Mouse (Mus musculus): ENCODE data around the gene Gm42688.

The Gm42688 gene

DNA sequence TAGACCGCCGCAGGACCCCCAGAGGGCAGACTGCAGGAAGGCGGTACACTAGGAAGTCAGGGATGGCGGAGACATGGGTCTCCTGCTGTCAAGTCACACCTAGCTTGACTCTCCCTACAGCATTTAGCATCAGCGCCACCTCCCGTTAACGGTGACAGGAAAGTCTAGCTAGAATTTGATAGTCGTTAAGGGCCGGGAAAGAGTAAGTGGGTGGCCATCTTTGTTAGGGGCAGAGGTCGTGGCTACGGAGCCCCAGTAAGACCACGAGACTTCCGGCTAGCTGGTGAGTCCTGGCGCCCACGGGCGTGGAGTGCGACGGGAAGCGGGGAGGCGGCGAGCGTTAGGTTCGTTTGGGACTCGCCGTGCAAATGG lies at the start of gene Gm42688, which contains the start of gene Ccdc142:
Gm42688 (plus strand) TSS at position 302 of the 372 bp plus-strand sequence.
Ccdc142 (plus strand) TSS at position 286 of the 372 bp plus-strand sequence.
- peak; percentile 79 for DNase-seq (ENCODE audit: low read depth, low spot score)

DNA sequence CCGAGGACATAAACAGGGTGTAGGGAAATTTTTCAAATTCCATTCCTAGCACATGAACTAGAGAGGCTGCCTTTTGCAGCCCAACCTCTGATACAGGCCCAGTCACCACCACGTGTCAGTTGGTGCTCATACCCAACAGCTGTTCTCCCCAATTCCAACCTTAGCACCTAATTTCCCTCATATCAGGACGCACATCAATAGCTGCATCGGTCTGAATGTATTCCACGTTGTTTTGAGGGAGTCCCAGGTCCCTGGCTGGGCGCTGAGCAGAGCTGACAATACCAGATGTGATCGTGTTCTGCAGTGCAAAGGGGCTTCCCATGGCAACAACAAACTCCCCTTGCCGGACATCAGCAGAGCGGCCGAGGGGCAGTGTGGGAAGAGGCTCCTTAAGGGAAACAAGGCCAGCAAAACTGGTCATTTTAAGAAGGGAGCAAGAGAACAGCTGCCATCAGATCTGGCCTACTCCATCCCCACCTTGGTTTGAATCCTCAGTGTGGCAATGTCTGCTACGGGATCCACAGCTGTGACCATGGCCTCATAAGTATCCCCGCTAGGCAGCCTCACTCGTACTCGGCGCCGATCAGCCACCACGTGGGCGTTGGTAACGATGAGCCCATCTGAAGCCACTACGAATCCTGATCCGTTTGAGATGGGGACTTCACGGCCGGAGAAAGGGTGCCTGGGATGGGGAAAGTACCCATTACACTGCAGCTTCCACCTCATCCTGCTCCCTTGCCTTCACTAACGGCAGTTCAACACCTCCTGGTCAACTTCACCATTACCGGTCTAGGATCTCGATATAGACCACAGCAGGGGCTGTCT lies 48.1 kb upstream of the Gm42688 start:
- DNase-seq (ENCODE audit: low read depth, low spot score): no peak

DNA sequence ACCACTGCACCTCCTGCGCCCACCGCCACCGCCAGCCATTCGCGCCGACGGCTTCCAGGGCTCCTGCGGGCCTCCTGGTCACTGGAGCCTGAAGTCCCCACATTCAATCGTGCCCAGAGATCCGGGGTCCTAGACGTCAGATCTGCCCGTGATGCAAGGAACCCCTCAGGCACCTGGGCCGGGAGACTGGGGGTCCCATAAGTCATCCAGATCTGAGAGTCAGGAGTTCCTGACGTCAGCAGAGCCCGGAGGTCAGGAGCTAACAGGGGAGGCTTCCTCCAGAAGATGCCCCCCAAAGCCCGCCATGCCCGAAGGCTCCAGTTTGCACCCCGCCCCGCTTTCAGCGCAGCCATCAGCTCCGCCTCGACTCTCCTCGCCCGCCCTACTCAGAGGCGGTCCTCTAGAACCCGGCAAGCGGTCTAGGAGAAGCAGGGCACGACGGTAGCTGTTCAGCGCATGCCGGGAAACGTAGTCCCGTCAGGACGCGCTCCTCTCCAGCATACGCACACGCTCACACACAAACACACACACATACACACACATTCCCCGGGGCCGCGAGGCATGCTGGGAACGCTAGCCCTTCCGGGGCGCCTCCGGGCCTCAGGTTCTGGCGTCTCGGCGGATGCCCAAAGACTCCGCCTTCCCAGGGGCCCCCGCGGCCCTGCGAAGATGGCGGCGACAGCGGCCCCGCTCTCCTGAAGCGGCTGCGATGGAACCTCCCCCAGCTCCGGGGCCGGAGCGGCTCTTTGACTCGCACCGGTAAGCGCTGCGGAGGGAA lies 47.2 kb upstream of the Gm42688 start, which contains the start of gene Aup1:
Aup1 (plus strand) TSS at position 448 of the 778 bp plus-strand sequence.
- peak; percentile 96 for DNase-seq (ENCODE audit: low read depth, low spot score)

DNA sequence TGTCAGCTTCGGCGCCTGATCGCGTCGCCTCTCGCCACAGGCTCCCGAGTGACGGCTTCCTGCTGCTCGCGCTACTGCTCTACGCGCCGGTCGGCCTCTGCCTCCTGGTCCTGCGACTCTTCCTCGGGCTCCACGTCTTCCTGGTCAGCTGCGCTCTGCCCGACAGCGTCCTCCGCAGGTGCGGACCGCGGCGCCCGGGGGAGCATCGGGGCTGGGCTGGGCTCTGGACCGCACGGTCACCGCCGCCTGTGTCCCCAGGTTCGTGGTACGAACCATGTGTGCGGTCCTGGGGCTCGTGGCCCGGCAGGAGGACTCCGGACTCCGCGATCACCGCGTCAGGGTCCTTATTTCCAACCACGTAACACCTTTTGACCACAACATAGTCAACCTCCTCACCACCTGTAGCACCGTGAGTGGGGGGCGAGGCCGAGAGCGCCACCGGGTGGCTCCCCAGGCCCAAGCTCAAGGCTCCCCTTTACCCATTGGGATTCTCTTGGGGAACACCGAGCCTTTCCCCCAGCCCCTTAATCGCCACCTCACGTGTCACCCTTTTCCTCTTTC lies 46.5 kb upstream of the Gm42688 start, which contains the start of gene Htra2:
Htra2 (minus strand) TSS at position 403 of the 561 bp plus-strand sequence.
- no peak for DNase-seq (ENCODE audit: low read depth, low spot score)

DNA sequence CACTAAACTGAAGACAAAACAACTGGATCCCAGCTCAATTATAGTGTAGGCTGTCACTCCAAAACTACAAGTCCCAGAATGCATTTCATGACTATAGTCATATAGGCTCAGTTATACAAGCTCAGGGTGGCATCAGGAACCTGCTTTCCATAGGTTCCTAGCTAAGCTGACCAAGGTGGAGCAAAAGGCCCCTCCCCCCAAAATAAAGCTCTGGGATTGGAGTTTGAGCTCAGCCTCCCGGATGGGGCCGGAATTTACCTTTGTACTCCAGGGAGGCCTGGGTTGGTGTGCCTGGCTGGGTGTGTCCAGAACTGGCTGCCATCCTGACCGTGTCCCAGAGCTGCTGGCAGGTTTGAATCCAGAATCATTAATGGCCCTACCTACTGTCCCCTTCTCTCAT lies 43.6 kb upstream of the Gm42688 start, which contains the start of gene Dqx1:
Dqx1 (plus strand) TSS at position 55 of the 400 bp plus-strand sequence.
- DNase-seq (ENCODE audit: low read depth, low spot score): no peak

DNA sequence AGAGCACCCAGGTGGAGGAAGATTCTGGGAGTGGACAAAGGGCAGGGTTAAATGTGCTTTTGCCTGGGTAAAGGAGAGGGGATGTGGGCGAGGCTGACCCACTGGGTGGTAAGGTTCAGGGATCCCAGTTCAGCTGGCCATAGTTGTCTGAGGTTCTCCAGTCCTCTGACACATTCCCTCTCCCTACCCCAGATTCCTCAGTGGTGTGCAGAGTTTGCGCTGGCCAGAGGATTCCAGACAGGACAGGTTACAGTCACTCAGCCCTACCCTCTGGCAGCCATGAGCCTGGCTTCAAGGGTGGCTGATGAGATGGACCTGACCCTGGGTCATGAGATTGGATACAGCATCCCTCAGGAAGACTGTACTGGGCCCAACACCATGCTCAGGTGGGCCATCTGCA lies 42.7 kb upstream of the Gm42688 start:
- no peak for DNase-seq (ENCODE audit: low read depth, low spot score)

DNA sequence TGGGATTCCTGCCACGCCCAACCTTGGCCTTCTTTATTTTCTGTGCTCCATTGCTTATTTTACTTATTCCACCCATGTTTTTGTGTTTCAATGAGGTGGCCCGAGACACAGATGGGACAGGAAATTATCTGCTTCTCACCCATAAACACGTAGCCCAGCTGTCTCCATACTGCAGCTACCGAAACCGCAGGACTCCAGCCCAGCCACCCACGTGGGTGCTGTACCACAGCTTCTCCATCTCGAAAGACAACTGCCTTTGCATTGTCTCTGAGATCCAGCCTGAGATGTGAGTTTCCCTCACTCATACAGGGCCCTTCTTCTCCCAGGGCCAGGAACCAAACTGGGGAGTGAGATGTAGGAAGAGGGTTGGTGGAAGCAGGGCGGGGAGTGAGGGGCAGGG lies 35.4 kb upstream of the Gm42688 start:
- DNase-seq (ENCODE audit: low read depth, low spot score): no peak

DNA sequence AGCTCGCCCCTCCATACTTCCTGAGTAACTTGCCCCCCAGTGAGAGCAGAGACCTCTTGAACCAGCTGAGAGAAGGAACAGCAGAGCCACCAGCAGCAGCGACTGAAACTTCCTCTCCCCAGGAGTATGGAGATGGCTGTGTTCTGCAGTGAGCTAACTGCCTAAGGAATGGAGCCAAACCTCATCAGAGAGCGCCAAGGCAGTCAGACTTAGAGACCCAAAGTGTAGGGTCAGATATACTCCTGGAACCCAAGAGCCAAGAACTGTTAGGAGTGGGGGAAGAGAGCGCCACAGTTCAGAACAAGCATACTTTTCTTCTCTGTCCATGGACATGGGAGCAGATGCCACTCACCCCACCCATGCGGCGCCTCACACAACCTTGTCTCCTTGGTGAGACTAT lies 35.0 kb upstream of the Gm42688 start:
- no peak for DNase-seq (ENCODE audit: low read depth, low spot score)

DNA sequence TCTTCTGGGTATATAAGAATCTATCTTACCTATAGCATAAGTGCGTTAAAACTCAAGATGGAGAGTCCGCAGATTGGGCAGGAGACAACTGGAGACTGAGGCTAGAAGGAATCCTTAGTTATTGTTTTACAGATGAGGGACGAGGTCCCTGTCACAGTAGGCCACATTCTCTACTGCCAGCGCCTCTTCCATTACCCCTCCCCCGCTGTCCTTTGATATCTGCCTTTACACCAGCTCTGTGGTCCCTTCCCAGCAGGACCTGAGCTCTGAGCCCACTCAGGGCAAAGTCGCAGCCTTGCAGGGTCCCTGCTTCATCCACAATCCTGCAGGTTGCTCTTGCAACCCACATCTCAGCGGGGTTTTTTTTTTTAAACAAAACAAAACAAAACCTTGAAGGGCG lies 33.2 kb upstream of the Gm42688 start:
- no peak for DNase-seq (ENCODE audit: low read depth, low spot score)

DNA sequence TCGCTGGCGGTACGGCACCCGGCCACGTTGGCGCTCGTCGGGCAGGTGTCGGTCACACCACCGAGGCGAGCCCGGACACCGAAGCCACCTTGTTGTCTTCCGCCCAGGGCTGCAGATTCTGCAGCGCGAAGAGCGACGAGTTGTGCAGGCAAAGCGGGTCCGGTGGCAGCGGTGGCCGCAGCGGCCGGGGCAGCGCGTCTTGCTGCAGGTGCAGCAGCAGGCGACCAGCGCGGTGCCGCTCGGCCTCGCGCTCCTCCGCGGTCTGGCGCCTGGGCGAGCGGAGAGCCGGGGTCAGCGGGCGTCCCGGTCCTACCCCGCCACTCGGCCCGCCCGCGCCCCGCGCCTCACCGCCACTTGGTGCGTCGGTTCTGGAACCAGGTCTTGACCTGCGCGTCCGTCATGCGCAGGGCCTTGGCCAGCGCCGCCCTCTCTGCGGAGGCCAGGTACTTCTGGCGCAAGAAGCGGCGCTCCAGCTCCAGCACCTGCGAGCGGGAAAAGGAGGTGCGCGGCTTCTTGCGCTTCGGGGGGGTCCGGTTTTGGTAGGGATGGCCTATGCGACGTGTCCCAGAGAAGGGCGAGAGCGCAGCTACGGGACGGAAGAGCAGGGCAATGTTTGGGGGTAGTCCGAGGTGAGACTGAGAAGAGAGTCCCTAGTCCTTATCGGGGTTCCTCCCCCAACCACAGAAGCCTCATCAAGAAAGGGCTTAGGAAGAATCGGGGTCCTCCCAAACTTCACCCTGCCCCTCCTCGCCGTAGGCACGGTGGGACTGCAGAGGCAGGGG lies 32.5 kb upstream of the Gm42688 start:
- DNase-seq (ENCODE audit: low read depth, low spot score): no peak

DNA sequence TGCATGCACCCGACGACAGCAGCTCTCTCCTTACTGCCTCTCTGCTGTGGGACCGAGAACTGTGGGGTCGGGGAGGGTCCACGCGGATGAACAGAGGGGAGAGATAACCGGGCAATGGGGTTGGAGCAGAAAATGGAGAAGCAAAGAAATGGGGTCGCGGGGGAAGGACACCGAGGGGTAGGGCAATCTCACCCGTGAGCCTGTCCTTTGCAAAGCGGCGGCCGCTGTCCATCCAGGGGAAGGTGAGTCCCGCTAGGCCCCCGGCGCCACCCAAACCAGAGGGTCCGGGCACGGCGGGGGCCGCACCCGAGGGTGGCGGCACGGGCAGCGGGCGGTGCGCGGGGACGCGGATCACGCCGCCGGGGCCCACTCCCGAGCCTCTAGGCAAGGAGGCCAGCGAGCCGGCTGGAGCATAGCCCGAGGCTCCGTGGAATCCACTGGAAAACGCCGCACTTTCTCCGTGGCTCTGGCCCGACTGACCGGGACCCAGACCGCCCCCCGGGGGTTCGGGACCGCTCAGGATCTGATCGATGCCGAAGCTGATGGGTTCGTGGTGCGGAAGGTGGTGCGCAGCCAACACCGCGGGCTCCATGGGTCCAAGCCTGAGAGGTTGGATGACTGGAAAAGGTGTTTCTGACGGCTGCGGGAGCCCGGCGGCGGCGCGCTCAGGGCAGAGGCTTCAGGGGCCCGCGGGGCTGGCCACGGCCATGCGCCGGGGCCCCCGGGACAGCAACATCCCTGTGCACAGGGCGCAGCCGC lies 31.8 kb upstream of the Gm42688 start:
- DNase-seq (ENCODE audit: low read depth, low spot score): no peak

DNA sequence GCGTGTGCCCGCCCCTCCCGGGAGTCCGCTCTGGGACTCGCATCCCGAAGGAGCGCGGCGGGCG lies 31.3 kb upstream of the Gm42688 start, which contains the start of gene Tlx2:
Tlx2 (minus strand) TSS at position 47 of the 64 bp plus-strand sequence.
- no peak for DNase-seq (ENCODE audit: low read depth, low spot score)

DNA sequence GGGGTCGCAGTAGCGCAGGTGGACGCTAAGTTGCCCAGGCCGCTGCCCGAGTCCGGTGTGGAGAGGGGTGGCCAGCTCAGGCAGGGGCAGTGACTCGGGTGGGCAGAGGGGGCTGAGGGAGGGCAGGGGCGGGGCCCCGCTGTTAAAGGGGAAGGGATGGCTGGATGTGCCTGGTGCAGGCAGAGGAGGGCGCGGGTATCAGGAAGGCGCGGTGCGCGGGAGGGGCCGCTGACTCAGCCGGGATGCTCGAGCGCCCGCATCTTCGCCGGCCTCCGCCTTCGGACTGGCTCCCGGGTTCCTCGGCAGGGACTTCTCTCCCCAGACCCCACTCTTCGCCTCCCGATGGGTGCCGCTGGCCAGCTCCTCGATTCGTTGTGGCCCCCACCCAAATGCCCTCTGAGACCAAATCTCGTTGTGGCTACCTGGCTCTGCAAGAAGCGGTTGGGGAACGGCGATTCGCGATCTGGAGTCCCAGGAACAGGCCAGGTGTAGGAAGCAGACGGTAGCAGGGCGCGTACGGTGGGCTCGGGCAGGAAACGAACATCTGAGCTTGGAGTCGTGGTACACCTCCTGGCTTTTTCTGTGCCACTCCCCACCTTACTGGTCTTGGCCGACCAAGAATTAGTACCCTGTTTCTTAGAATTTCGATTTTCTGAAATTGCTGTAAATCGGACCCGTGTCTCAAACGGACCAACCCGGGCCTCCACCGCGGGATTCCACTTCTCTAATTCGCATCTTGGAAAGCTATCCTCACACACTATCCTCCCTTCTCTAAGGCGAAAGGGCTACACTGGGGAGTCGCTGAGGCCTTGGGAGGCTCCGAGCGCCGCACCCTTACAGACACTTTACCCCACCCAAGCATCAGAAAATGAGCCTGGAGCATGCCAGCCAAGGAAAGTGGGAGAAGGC lies 30.9 kb upstream of the Gm42688 start:
- no peak for DNase-seq (ENCODE audit: low read depth, low spot score)

DNA sequence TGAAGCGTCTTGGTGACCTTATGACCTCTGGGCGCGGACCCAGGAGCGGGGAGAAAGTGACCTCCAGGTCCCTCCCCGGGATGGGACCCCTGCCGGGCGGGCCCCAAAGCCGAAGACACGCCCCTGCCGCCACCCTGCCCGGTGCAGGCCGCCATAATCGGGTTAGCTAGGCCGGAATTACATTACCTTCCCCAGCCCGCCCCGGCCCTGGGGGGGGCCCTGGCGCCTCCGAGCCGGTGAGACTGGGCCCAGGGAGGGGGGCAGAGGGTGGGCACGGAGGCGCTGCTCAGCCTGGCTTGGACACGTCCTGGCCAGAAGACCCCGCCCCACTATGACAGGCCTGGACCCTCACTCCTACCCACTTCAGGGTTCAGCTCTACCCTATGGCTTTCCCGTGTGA lies 30.2 kb upstream of the Gm42688 start:
- DNase-seq (ENCODE audit: low read depth, low spot score): no peak

DNA sequence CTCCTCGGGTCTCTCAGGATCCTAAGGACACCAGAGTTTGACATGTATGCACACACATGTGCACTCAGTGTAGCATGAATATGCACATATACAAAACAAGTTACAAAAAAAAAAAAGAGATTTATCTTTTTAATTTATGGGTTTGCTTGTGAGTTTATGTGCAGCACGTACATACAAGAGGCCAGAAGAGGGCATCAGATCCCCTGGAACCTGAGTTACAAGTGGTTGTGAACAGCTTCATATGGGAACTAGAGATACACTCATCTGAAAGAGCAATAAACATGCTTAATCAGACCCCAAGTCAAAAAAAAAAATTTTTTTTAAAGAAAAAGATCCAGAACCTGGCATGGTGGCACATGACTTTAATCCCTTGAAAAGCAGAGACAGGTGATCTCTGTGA lies 26.4 kb upstream of the Gm42688 start:
- DNase-seq (ENCODE audit: low read depth, low spot score): no peak

DNA sequence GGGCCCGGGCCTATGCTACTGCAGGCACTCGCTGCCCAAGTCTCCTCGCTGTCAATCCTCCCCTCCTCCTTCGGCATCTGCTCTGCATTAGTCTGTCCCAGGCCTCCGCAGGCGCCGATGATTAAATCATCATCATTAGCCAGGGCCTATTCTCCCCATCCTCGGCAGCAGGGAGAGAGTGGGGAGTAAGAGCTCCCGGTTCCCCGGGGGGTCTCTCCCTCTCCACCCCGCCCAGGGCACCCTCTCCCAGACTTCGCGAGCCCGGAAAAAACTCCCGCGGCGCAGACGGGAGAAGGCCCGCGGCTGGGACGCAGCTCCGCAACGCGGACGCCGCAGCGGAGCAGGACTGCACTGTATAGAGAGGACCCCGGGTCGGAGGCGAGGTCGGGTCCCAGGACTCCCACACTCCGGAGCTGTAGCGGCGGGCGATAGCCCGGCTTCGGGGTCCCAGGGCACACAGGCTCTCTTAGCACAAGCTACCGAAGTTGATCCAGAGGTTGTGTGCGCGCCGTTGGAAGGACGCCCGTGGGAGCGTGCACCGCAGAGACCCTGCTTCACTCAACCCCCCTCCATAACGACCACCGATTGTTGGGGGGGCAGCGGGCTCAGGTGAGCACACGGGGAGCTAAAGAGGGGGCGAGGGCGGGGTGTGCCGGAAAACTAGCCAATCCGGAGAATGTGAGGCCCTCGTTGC lies 23.6 kb upstream of the Gm42688 start, which contains the start of gene Pcgf1:
Pcgf1 (plus strand) TSS at position 240 of the 694 bp plus-strand sequence.
- no peak for DNase-seq (ENCODE audit: low read depth, low spot score)

DNA sequence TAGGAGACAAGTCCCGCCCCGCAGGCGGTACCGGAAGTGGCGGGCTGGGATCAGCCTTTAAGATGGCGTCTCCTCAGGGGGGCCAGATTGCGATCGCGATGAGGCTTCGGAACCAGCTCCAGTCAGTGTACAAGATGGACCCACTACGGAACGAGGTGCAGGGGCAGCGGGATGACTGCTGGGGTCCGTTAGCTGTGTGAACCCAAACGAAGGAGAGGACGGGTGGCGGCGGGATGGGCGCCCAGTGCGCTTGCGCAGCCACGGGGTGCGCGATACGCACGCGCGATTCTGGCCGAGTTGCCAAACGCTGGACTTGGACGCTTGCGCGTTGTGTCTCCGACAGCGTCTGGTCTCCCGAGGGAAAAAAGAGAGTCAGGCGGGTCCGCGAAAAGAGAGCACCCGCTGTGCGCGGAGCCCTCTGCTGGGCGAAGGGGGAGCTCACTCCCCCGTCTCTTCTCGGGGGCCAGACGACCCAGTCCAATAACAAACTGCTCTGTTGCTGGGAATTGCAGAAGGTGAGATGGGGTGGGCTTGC lies 23.0 kb upstream of the Gm42688 start:
- DNase-seq (ENCODE audit: low read depth, low spot score): peak; percentile 98

DNA sequence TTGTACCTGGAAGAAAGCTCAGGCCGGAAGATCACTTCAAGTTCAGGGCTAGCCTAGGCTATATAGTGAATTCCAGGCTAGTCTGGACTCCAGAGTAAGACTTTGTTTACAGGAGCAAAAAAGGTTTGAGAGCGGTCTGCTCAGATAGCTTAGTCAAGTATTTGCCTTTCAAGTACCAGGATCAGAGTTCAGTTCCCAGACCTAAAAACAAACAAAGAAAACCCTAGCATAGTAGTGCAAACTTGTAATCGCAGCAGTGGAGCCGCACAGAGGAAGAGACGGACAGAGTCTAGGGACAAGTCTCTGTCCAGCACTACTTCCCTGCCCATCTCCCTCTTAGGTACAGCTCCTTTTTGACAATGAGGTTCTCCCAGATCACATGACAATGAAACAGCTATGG lies 21.2 kb upstream of the Gm42688 start:
- no peak for DNase-seq (ENCODE audit: low read depth, low spot score)

DNA sequence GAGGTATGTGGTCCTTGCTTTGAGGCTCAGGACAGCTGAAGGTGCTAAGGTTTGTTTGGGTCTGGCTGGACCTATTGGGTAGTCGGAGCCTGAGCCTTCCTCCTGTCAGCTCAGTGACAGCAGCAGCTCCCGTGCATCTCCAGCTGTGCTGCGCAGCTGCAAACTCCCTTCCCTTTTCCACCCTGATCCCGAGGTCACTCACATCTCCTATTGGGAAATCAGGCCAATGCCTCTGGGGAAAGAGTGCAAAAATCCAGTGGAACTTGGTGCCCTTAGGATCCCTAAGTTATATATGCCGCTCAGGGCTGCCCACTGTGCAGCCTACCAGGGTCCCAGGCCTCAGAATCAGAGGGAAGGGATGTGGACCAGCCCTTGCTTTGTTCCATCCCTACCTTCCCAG lies 17.9 kb upstream of the Gm42688 start:
- no peak for DNase-seq (ENCODE audit: low read depth, low spot score)

All from forelimb bud, embryonic 11.5 days (tissue).